Mouse (Mus musculus): ENCODE data around the gene Mlf1. TPM values are rescaled to one million over a fixed set of nuclear protein-coding genes. Genes with fewer than 3 reads are reported as not detected.

Gene Mlf1
- polyA plus RNA-seq, 1 experiment from 2014 or later, result 116 TPM

GRCm38 (mm10) chr3:67447143-67447542 lies 73.2 kb downstream of the Mlf1 start:
- no peak for ATAC-seq (ENCODE audit: insufficient number of reproducible peaks, low FRiP score)
- Histone ChIP-seq H3K9me3 (replicated peaks) (no peaks in the 10 kb centered on the region), H3K9ac (no peak overlapping the region), H3K4me2 (no peak overlapping the region), H3K27me3 (replicated peaks) (no peaks in the 10 kb centered on the region), H3K36me3 (peaks cover 79% of the 10 kb centered on the region), H3K27ac (ENCODE audit: poor library complexity, severe bottlenecking) (no peak overlapping the region), H3K4me3 (no peak overlapping the region), H3K4me1 (replicated peaks) (no peaks in the 10 kb centered on the region)
- 82% methylated on average over 2 of the region's 2 CpGs for WGBS

Other genes starting within 250 kb of the Mlf1 start
- gene Gm17402, start 1.1 kb downstream of the Mlf1 start, polyA plus RNA-seq (2016; fragmentation: Nextera tagmentation; extraction: Ambion mirVana), result not detected in 2 replicates
- gene Gfm1, start 56.0 kb downstream of the Mlf1 start, polyA plus RNA-seq (2016; fragmentation: Nextera tagmentation; extraction: Ambion mirVana), result 116 and 123 TPM in 2 replicates
- gene Lxn, start 89.8 kb downstream of the Mlf1 start, polyA plus RNA-seq (2016; fragmentation: Nextera tagmentation; extraction: Ambion mirVana), result 44.9 and 50.7 TPM in 2 replicates
- gene Rarres1, start 141.4 kb downstream of the Mlf1 start, polyA plus RNA-seq (2016; fragmentation: Nextera tagmentation; extraction: Ambion mirVana), result 0.72 and 0.94 TPM in 2 replicates
- 45.7 and 47.3 TPM in 2 replicates for gene Mfsd1, start 208.6 kb downstream of the Mlf1 start, polyA plus RNA-seq (2016; fragmentation: Nextera tagmentation; extraction: Ambion mirVana)

All from heart, embryonic 12.5 days (tissue).